Mouse (Mus musculus) liver, embryonic 11.5 days (tissue): Measurements from ENCODE around the gene Apbb2. TPM values are rescaled to one million over a fixed set of nuclear protein-coding genes. Genes with fewer than 3 reads are reported as not detected.

ENCODE experiments used
- ATAC-seq: fragments of 200-750 bp; cut with Nextera tagmentation; replicated peaks from 2 replicates; pipeline ENCODE4 v1.8.0; 2017; ENCODE audit warnings: moderate number of reproducible peaks, mild to moderate bottlenecking, moderate TSS enrichment, moderate library complexity; ENCODE audit not compliant: low FRiP score
- DNase-seq: peaks from one replicate; pipeline ENCODE4 v3.0.0-alpha.2; 2017; ENCODE audit warnings: low spot score
- H3K27ac ChIP-seq: fragments of 300-500 bp; sonication (generic); 2 replicates; pipeline ENCODE4 v1.5.1; 2014; ENCODE audit warnings: mild to moderate bottlenecking, low read depth, low read length, control low read depth
- H3K27me3 ChIP-seq: fragments of 300-500 bp; sonication (generic); replicated peaks from 2 replicates; pipeline ENCODE4 v1.6.1; 2014; ENCODE audit warnings: low read length, mixed read lengths; ENCODE audit not compliant: control insufficient read depth, insufficient read depth
- H3K36me3 ChIP-seq: fragments of 300-500 bp; sonication (generic); 2 replicates; pipeline ENCODE4 v1.6.1; 2014; ENCODE audit warnings: mild to moderate bottlenecking, low read length, moderate library complexity, mixed read lengths; ENCODE audit not compliant: control insufficient read depth, insufficient read depth
- H3K4me1 ChIP-seq: fragments of 300-500 bp; sonication (generic); replicated peaks from 2 replicates; pipeline ENCODE4 v1.6.1; 2014; ENCODE audit warnings: low read length, mixed read lengths; ENCODE audit not compliant: control insufficient read depth, insufficient read depth
- H3K4me2 ChIP-seq: fragments of 300-500 bp; sonication (generic); 2 replicates; pipeline ENCODE4 v1.6.1; 2014; ENCODE audit warnings: mild to moderate bottlenecking, control low read depth, moderate library complexity
- H3K4me3 ChIP-seq: fragments of 300-500 bp; sonication (generic); 2 replicates; pipeline ENCODE4 v1.5.1; 2014; ENCODE audit warnings: low read depth, low read length, control low read depth
- H3K9ac ChIP-seq: fragments of 300-500 bp; sonication (generic); 2 replicates; pipeline ENCODE4 v1.6.1; 2014; ENCODE audit warnings: low read depth, low read length, control low read depth
- H3K9me3 ChIP-seq: fragments of 300-500 bp; sonication (generic); 2 replicates; pipeline ENCODE4 v1.6.1; 2016; ENCODE audit warnings: low read length, inconsistent platforms, mixed read lengths; ENCODE audit not compliant: control insufficient read depth
- WGBS: fragments of 180-500 bp; shearing (Covaris S2); extraction: QIAGEN DNeasy Blood & Tissue Kit; methylation state at CpG from one replicate; pipeline ENCODE4 v1.1.7; 2014; 5-methylcytosine and 5-hydroxymethylcytosine counted together
- polyA plus RNA-seq: library from polyadenylated mRNA; unstranded; fragments of >200 nt; fragmentation: Nextera tagmentation; extraction: Ambion mirVana; gene quantifications from 2 replicates; pipeline ENCODE4 v1.2.1, GENCODE M21; 2014

Gene Apbb2
- polyA plus RNA-seq, 1 experiment from 2014 or later, result 14.2 TPM

GRCm38 (mm10) chr5:66572086-66572855, 46.3 kb downstream of the Apbb2 start:
- Histone ChIP-seq H3K9me3 (no peaks in the 10 kb centered on the region), H3K4me3 (no peak overlapping the region), H3K9ac (no peak overlapping the region), H3K36me3 (no peaks in the 10 kb centered on the region), H3K27me3 (no peaks in the 10 kb centered on the region), H3K4me1 (peaks cover 3% of the 10 kb centered on the region; the same call in 1 of the 2 replicates), H3K27ac (no peak overlapping the region), H3K4me2 (no peak overlapping the region)
- no peak for DNase-seq
- WGBS, result 81% methylated on average over 13 of the region's 13 CpGs
- no peak for ATAC-seq

- H3K4me2 ChIP-seq, result no peak overlapping the region
- ATAC-seq, result no peak
- WGBS, result 90% methylated on average over 5 of the region's 5 CpGs
- H3K27me3 ChIP-seq, result no peaks in the 10 kb centered on the region
- no peak overlapping the region for H3K9ac ChIP-seq
- no peaks in the 10 kb centered on the region for H3K9me3 ChIP-seq
- no peak overlapping the region for H3K4me3 ChIP-seq
- no peak overlapping the region for H3K27ac ChIP-seq
- peaks cover 3% of the 10 kb centered on the region; the same call in 1 of the 2 replicates for H3K4me1 ChIP-seq
- no peaks in the 10 kb centered on the region for H3K36me3 ChIP-seq
- no peak for DNase-seq
Measured at GRCm38 (mm10) chr5:66570709-66571108, 47.9 kb downstream of the Apbb2 start.

- H3K4me1 ChIP-seq, result peaks cover 3% of the 10 kb centered on the region; the same call in 1 of the 2 replicates
- no peak overlapping the region for H3K27ac ChIP-seq
- no peaks in the 10 kb centered on the region for H3K27me3 ChIP-seq
- no peak for ATAC-seq
- no peak for DNase-seq
- 54% methylated on average over 9 of the region's 9 CpGs for WGBS
- H3K4me2 ChIP-seq, result no peak overlapping the region
- H3K9ac ChIP-seq, result no peak overlapping the region
- H3K4me3 ChIP-seq, result no peak overlapping the region
- no peaks in the 10 kb centered on the region for H3K36me3 ChIP-seq
- H3K9me3 ChIP-seq, result no peaks in the 10 kb centered on the region
Measured at GRCm38 (mm10) chr5:66569141-66569801, 49.3 kb downstream of the Apbb2 start.

- H3K4me1 ChIP-seq, result peaks cover 3% of the 10 kb centered on the region; the same call in 1 of the 2 replicates
- H3K9ac ChIP-seq, result no peak overlapping the region
- no peak overlapping the region for H3K27ac ChIP-seq
- ATAC-seq (no peak), DNase-seq (no peak)
- no peak overlapping the region for H3K4me3 ChIP-seq
- no peaks in the 10 kb centered on the region for H3K9me3 ChIP-seq
- H3K36me3 ChIP-seq, result no peaks in the 10 kb centered on the region
- no peaks in the 10 kb centered on the region for H3K27me3 ChIP-seq
- WGBS, result 29% methylated on average over 5 of the region's 5 CpGs
- H3K4me2 ChIP-seq, result no peak overlapping the region
Measured at GRCm38 (mm10) chr5:66568002-66568401, 50.6 kb downstream of the Apbb2 start.

GRCm38 (mm10) chr5:66567424-66567823, 51.2 kb downstream of the Apbb2 start:
- Histone ChIP-seq H3K36me3 (no peaks in the 10 kb centered on the region), H3K4me1 (peaks cover 3% of the 10 kb centered on the region; the same call in 1 of the 2 replicates), H3K27ac (no peak overlapping the region), H3K4me2 (no peak overlapping the region), H3K27me3 (peaks cover 2% of the 10 kb centered on the region; the same call in 1 of the 2 replicates), H3K9me3 (no peaks in the 10 kb centered on the region), H3K9ac (no peak overlapping the region), H3K4me3 (no peak overlapping the region)
- DNase-seq (no peak), ATAC-seq (no peak)
- 81% methylated on average over 6 of the region's 6 CpGs for WGBS

- Histone ChIP-seq H3K4me3 (no peak overlapping the region), H3K36me3 (no peaks in the 10 kb centered on the region), H3K27ac (no peak overlapping the region), H3K4me2 (no peak overlapping the region), H3K9me3 (peaks cover 2% of the 10 kb centered on the region; the same call in 1 of the 2 replicates), H3K9ac (no peak overlapping the region), H3K27me3 (peaks cover 3% of the 10 kb centered on the region; the same call in 1 of the 2 replicates), H3K4me1 (no peaks in the 10 kb centered on the region)
- 47% methylated on average over 8 of the region's 8 CpGs for WGBS
- DNase-seq (no peak), ATAC-seq (no peak)
Measured at GRCm38 (mm10) chr5:66559591-66560175, 58.9 kb downstream of the Apbb2 start.

- Histone ChIP-seq H3K36me3 (no peaks in the 10 kb centered on the region), H3K4me1 (no peaks in the 10 kb centered on the region), H3K27ac (no peak overlapping the region), H3K4me3 (no peak overlapping the region), H3K27me3 (peaks cover 3% of the 10 kb centered on the region; the same call in 1 of the 2 replicates), H3K9me3 (peaks cover 2% of the 10 kb centered on the region; the same call in 1 of the 2 replicates), H3K9ac (no peak overlapping the region), H3K4me2 (no peak overlapping the region)
- WGBS, result 85% methylated on average over 7 of the region's 7 CpGs
- no peak for ATAC-seq
- DNase-seq, result no peak
Measured at GRCm38 (mm10) chr5:66558094-66558493, 60.5 kb downstream of the Apbb2 start.

- H3K4me3 ChIP-seq, result no peak overlapping the region
- H3K36me3 ChIP-seq, result no peaks in the 10 kb centered on the region
- no peak overlapping the region for H3K9ac ChIP-seq
- no peak overlapping the region for H3K4me2 ChIP-seq
- DNase-seq, result no peak
- ATAC-seq, result no peak
- no peak overlapping the region for H3K27ac ChIP-seq
- H3K27me3 ChIP-seq, result no peaks in the 10 kb centered on the region
- no peaks in the 10 kb centered on the region for H3K4me1 ChIP-seq
- H3K9me3 ChIP-seq, result peaks cover 2% of the 10 kb centered on the region; the same call in 1 of the 2 replicates
Measured at GRCm38 (mm10) chr5:66553933-66554332, 64.7 kb downstream of the Apbb2 start.
